In the genomic region with DNA sequence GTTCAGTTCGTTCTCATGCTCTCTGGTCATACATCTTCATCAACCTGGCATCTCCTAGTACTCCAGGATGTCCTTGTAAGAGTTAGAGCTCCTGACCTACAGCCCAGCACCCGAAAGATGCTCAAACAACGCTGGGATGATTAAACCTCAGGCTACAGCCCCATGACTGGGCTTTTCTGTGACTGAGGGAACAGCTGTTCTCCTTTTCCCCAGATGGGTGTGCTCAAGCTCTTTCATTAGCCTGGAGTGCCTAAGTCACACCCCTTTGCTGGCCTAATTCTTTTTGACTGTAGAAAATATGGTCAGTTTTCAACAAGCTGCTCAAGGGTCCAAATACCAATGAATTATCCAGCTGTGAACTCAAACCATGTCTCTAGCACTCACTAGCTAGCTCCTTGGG, we compare ENCODE assay signal across 8 mouse cellular contexts. TPM values are rescaled to one million over a fixed set of nuclear protein-coding genes. Genes with fewer than 3 reads are reported as not detected.
DNase-seq lines count a peak whose midpoint lies in the region; ATAC-seq lines count a peak whose summit lies in the region.

No protein-coding gene starts in this region.

- peaks cover 3% of the 10 kb centered on the region; the same call in 1 of the 2 replicates for H3K4me1 ChIP-seq in heart, embryonic 11.5 days (ENCODE audit: control insufficient read depth, insufficient read depth, low read length)
- H3K4me1 ChIP-seq in hindbrain, embryonic 16.5 days (ENCODE audit: control insufficient read depth, insufficient read depth, low read depth, low read length) = peaks cover 14% of the 10 kb centered on the region

- H3K9me3 ChIP-seq in heart, embryonic 11.5 days (replicated peaks; ENCODE audit: control insufficient read depth, low read length) = no peaks in the 10 kb centered on the region
- no peaks in the 10 kb centered on the region for H3K9me3 ChIP-seq in hindbrain, embryonic 16.5 days (ENCODE audit: control insufficient read depth, low read length)

- H3K27me3 ChIP-seq in heart, embryonic 11.5 days (ENCODE audit: control insufficient read depth, insufficient read depth, low read length) = peaks cover 16% of the 10 kb centered on the region
- H3K27me3 ChIP-seq in hindbrain, embryonic 16.5 days (replicated peaks; ENCODE audit: control insufficient read depth, insufficient read depth, low read length) = no peaks in the 10 kb centered on the region

- WGBS in heart, embryonic 11.5 days (ENCODE audit: insufficient replicate concordance) = 50% methylated on average over 3 of the region's 3 CpGs
- WGBS in hindbrain, embryonic 16.5 days = 46% methylated on average over 3 of the region's 3 CpGs

- H3K4me3 ChIP-seq in heart, embryonic 11.5 days (ENCODE audit: low read depth, low read length) = no peak overlapping the region
- H3K4me3 ChIP-seq in hindbrain, embryonic 16.5 days (ENCODE audit: low read length) = no peak overlapping the region

- no peak overlapping the region for H3K9ac ChIP-seq in heart, embryonic 11.5 days (ENCODE audit: low read depth, low read length)
- no peak overlapping the region for H3K9ac ChIP-seq in hindbrain, embryonic 16.5 days (ENCODE audit: low read depth, low read length)

- no peaks in the 10 kb centered on the region for H3K36me3 ChIP-seq in heart, embryonic 11.5 days (ENCODE audit: control insufficient read depth, insufficient read depth, low read length)
- no peaks in the 10 kb centered on the region for H3K36me3 ChIP-seq in hindbrain, embryonic 16.5 days (ENCODE audit: control insufficient read depth, insufficient read depth, low read length)

- peak; percentile 90 for DNase-seq in heart, adult 11 months
- peak; percentile 59 to 60 for DNase-seq in right cerebral cortex, adult 2 months (ENCODE audit: low spot score in 2 of 2)
- DNase-seq in right cerebral cortex, postnatal 25 days = no peak
- DNase-seq in adipocyte (ENCODE audit: low spot score) = peak; percentile 79
- no peak for DNase-seq in layer of hippocampus, adult 11-12 months (ENCODE audit: low spot score)

- H3K4me2 ChIP-seq in heart, embryonic 11.5 days = no peak overlapping the region
- H3K4me2 ChIP-seq in hindbrain, embryonic 16.5 days (ENCODE audit: low read length) = no peak overlapping the region

- H3K27ac ChIP-seq in heart, embryonic 11.5 days (ENCODE audit: low read depth, low read length) = no peak overlapping the region
- no peak overlapping the region for H3K27ac ChIP-seq in hindbrain, embryonic 16.5 days (ENCODE audit: low read depth, low read length)

- ATAC-seq in heart, embryonic 11.5 days (replicated peaks; ENCODE audit: insufficient number of reproducible peaks, low FRiP score, low TSS enrichment) = no peak
- ATAC-seq in hindbrain, embryonic 16.5 days = peak; percentile 37; the same call in 1 of the 2 replicates
- peak; percentile 70 for ATAC-seq in megakaryocyte-erythroid progenitor cell, adult 5-6 weeks (replicated peaks; ENCODE audit: low FRiP score, low TSS enrichment, poor library complexity, severe bottlenecking)

RNA-seq across cellular contexts. Expression of a gene that starts 2.7 kb away (rescaled TPM):
- polyA plus RNA-seq in heart, embryonic 11.5 days (2014; fragmentation: Nextera tagmentation; extraction: Ambion mirVana) = 56.0 and 59.7 TPM in 2 replicates
- polyA plus RNA-seq in hindbrain, embryonic 16.5 days (2015; fragmentation: Nextera tagmentation; extraction: Ambion mirVana) = 28.9 and 30.2 TPM in 2 replicates
- 68.4 and 73.2 TPM in 2 replicates for total RNA-seq in megakaryocyte-erythroid progenitor cell, adult 5-6 weeks (2014; fragmentation: Nextera tagmentation)
- total RNA-seq in megakaryocyte-erythroid progenitor cell, adult 5-6 weeks (2017) = 71.5 and 73.6 TPM in 2 replicates

RNA-seq across cellular contexts. Expression of a gene that starts 7.4 kb away (rescaled TPM):
- polyA plus RNA-seq in heart, embryonic 11.5 days (2014; fragmentation: Nextera tagmentation; extraction: Ambion mirVana) = 1.9 and 3.1 TPM in 2 replicates
- 0.51 and 0.70 TPM in 2 replicates for polyA plus RNA-seq in hindbrain, embryonic 16.5 days (2015; fragmentation: Nextera tagmentation; extraction: Ambion mirVana)
- 7.2 TPM in 1 of 2 replicates, not detected in the other for total RNA-seq in megakaryocyte-erythroid progenitor cell, adult 5-6 weeks (2014; fragmentation: Nextera tagmentation)
- not detected in 2 replicates for total RNA-seq in megakaryocyte-erythroid progenitor cell, adult 5-6 weeks (2017)

Comparison
In these comparisons a context has a peak if more than half of its experiments do, and no peak if none do; other contexts are left out.
1. DNase-seq: peak in heart, adult 11 months (single experiment), right cerebral cortex, adult 2 months (2 of 2) and adipocyte (single experiment); none in right cerebral cortex, postnatal 25 days (single experiment) and layer of hippocampus, adult 11-12 months (single experiment).